Mouse (Mus musculus) hindbrain, embryonic 15.5 days (tissue): ENCODE measurements around the gene Rasgrf1. TPM values are rescaled to one million over a fixed set of nuclear protein-coding genes. Genes with fewer than 3 reads are reported as not detected.

Experiments used
- ATAC-seq: fragments of 200-750 bp; cut with Nextera tagmentation; 2 replicates; pipeline ENCODE4 v1.8.0; 2017; ENCODE audit warnings: low read depth, moderate number of reproducible peaks, moderate TSS enrichment; ENCODE audit not compliant: low FRiP score
- H3K27ac ChIP-seq: fragments of 300-500 bp; sonication (generic); replicated peaks from 2 replicates; pipeline ENCODE4 v1.5.1; 2015; ENCODE audit warnings: mild to moderate bottlenecking, inconsistent platforms
- H3K27me3 ChIP-seq: fragments of 300-500 bp; sonication (generic); 2 replicates; pipeline ENCODE4 v1.6.1; 2015; ENCODE audit warnings: control low read depth, inconsistent platforms
- H3K36me3 ChIP-seq: fragments of 300-500 bp; sonication (generic); 2 replicates; pipeline ENCODE4 v1.6.1; 2015; ENCODE audit warnings: control low read depth, inconsistent platforms
- H3K4me1 ChIP-seq: fragments of 300-500 bp; sonication (generic); replicated peaks from 2 replicates; pipeline ENCODE4 v1.6.1; 2015; ENCODE audit warnings: control low read depth, inconsistent platforms
- H3K4me2 ChIP-seq: fragments of 300-500 bp; sonication (generic); 2 replicates; pipeline ENCODE4 v1.6.1; 2015; ENCODE audit warnings: moderate library complexity, mild to moderate bottlenecking, inconsistent platforms
- H3K4me3 ChIP-seq: fragments of 300-500 bp; sonication (generic); 2 replicates; pipeline ENCODE4 v1.5.1; 2015; ENCODE audit warnings: mild to moderate bottlenecking, inconsistent platforms
- H3K9ac ChIP-seq: fragments of 300-500 bp; sonication (generic); 2 replicates; pipeline ENCODE4 v1.6.1; 2015; ENCODE audit warnings: inconsistent platforms
- H3K9me3 ChIP-seq: fragments of 300-500 bp; sonication (generic); 2 replicates; pipeline ENCODE4 v1.6.1; 2016; ENCODE audit warnings: control low read depth, inconsistent platforms
- WGBS: fragments of 180-500 bp; shearing (Covaris S2); methylation state at CpG from one replicate; pipeline ENCODE4 v1.1.7; 2015; 5-methylcytosine and 5-hydroxymethylcytosine counted together
- polyA plus RNA-seq: library from polyadenylated mRNA; unstranded; fragments of >200 nt; fragmentation: Nextera tagmentation; extraction: Ambion mirVana; gene quantifications from 2 replicates; pipeline ENCODE4 v1.2.1, GENCODE M21; 2015

Rasgrf1 gene
- polyA plus RNA-seq, 1 experiment from 2014 or later, result 13.5 TPM

- H3K4me1 ChIP-seq, result no peaks in the 10 kb centered on the region
- H3K4me3 ChIP-seq, result no peak overlapping the region
- ATAC-seq, result peak; percentile 50; the same call in 1 of the 2 replicates
- H3K36me3 ChIP-seq, result no peaks in the 10 kb centered on the region
- no peak overlapping the region for H3K9ac ChIP-seq
- H3K9me3 ChIP-seq, result no peaks in the 10 kb centered on the region
- H3K27ac ChIP-seq, result no peak overlapping the region
- H3K4me2 ChIP-seq, result no peak overlapping the region
- WGBS, result 74% methylated on average over 10 of the region's 10 CpGs
- H3K27me3 ChIP-seq, result no peaks in the 10 kb centered on the region
These were observed 64.8 kb downstream of the Rasgrf1 start for GRCm38 (mm10) chr9:89974463-89974931.

GRCm38 (mm10) chr9:89976366-89976940, 66.7 kb downstream of the Rasgrf1 start:
- Histone ChIP-seq H3K27ac (no peak overlapping the region), H3K4me2 (no peak overlapping the region), H3K9me3 (no peaks in the 10 kb centered on the region), H3K9ac (no peak overlapping the region), H3K36me3 (no peaks in the 10 kb centered on the region), H3K4me1 (no peaks in the 10 kb centered on the region), H3K27me3 (no peaks in the 10 kb centered on the region), H3K4me3 (no peak overlapping the region)
- no peak for ATAC-seq
- WGBS, result 78% methylated on average over 6 of the region's 6 CpGs

- Histone ChIP-seq H3K9me3 (no peaks in the 10 kb centered on the region), H3K4me3 (no peak overlapping the region), H3K27me3 (no peaks in the 10 kb centered on the region), H3K9ac (no peak overlapping the region), H3K36me3 (no peaks in the 10 kb centered on the region), H3K4me2 (no peak overlapping the region), H3K4me1 (no peaks in the 10 kb centered on the region), H3K27ac (no peak overlapping the region)
- no peak for ATAC-seq
- WGBS, result 34% methylated on average over 3 of the region's 3 CpGs
These were observed 69.5 kb downstream of the Rasgrf1 start for GRCm38 (mm10) chr9:89979248-89979647.

- H3K36me3 ChIP-seq, result no peaks in the 10 kb centered on the region
- H3K9ac ChIP-seq, result no peak overlapping the region
- H3K4me2 ChIP-seq, result no peak overlapping the region
- ATAC-seq, result no peak
- H3K4me1 ChIP-seq, result no peaks in the 10 kb centered on the region
- no peaks in the 10 kb centered on the region for H3K9me3 ChIP-seq
- no peak overlapping the region for H3K27ac ChIP-seq
- H3K27me3 ChIP-seq, result no peaks in the 10 kb centered on the region
- 86% methylated on average over 1 of the region's 1 CpGs for WGBS
- no peak overlapping the region for H3K4me3 ChIP-seq
These were observed 72.5 kb downstream of the Rasgrf1 start for GRCm38 (mm10) chr9:89982256-89982655.

DNA sequence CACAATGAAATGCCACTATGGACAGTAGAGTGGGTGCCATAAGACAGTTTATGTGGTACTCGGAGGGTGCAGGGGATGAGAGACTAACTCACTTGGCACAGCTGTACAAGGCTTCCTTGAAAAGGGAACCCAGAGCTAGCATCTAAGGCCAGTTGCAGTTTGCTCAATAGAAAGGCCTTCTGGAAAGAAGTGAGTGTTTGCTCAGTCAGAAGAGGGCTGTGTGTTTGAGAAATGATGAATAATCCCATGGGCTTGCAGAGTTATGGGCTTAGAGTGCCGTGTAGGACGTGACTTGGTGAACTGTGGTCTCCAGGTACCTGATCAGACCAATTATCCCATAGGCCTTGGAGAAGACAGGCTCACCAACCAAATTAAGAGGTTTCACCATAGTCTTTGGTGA, 78.3 kb downstream of the Rasgrf1 start:
- H3K9me3 ChIP-seq, result no peaks in the 10 kb centered on the region
- no peaks in the 10 kb centered on the region for H3K36me3 ChIP-seq
- no peak for ATAC-seq
- H3K4me2 ChIP-seq, result no peak overlapping the region
- no peaks in the 10 kb centered on the region for H3K27me3 ChIP-seq
- WGBS, result 90% methylated on average over 3 of the region's 3 CpGs
- H3K9ac ChIP-seq, result no peak overlapping the region
- no peaks in the 10 kb centered on the region for H3K4me1 ChIP-seq
- H3K4me3 ChIP-seq, result no peak overlapping the region
- H3K27ac ChIP-seq, result no peak overlapping the region

GRCm38 (mm10) chr9:89988811-89989528, 79.3 kb downstream of the Rasgrf1 start:
- ATAC-seq, result no peak
- Histone ChIP-seq H3K9ac (no peak overlapping the region), H3K36me3 (no peaks in the 10 kb centered on the region), H3K27me3 (no peaks in the 10 kb centered on the region), H3K4me2 (no peak overlapping the region), H3K27ac (no peak overlapping the region), H3K9me3 (no peaks in the 10 kb centered on the region), H3K4me1 (no peaks in the 10 kb centered on the region), H3K4me3 (no peak overlapping the region)
- 83% methylated on average over 10 of the region's 10 CpGs for WGBS

- Histone ChIP-seq H3K9me3 (no peaks in the 10 kb centered on the region), H3K4me3 (no peak overlapping the region), H3K9ac (no peak overlapping the region), H3K4me2 (no peak overlapping the region), H3K36me3 (no peaks in the 10 kb centered on the region), H3K27me3 (no peaks in the 10 kb centered on the region), H3K27ac (no peak overlapping the region), H3K4me1 (no peaks in the 10 kb centered on the region)
- WGBS, result 92% methylated on average over 3 of the region's 3 CpGs
- ATAC-seq, result no peak
These were observed 96.7 kb downstream of the Rasgrf1 start for GRCm38 (mm10) chr9:90006432-90006831.

DNA sequence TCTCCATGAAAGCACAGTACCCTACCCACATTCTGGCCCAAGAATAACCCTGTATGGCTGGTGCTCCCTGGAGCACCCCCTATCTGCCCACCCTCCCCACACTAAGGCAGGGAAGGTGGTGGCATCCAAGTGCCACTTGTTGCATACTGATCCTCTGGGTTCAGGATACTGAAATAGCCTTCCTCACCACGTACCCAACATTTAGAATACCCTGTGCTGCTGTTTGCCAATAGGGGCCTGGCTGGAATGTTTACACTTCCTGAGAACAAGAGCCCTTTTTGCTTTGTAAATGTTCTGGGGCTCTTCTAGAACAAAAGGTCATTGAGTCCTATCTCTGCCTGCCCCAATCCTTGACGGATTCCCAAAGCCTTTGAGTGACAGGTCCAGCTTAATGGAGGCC, 97.4 kb downstream of the Rasgrf1 start:
- 14% methylated on average over 2 of the region's 2 CpGs for WGBS
- H3K4me2 ChIP-seq, result no peak overlapping the region
- H3K9ac ChIP-seq, result no peak overlapping the region
- no peaks in the 10 kb centered on the region for H3K9me3 ChIP-seq
- H3K36me3 ChIP-seq, result no peaks in the 10 kb centered on the region
- H3K27ac ChIP-seq, result no peak overlapping the region
- no peak for ATAC-seq
- H3K4me3 ChIP-seq, result no peak overlapping the region
- no peaks in the 10 kb centered on the region for H3K27me3 ChIP-seq
- no peaks in the 10 kb centered on the region for H3K4me1 ChIP-seq

- H3K4me3 ChIP-seq, result no peak overlapping the region
- H3K36me3 ChIP-seq, result no peaks in the 10 kb centered on the region
- no peaks in the 10 kb centered on the region for H3K27me3 ChIP-seq
- 91% methylated on average over 6 of the region's 6 CpGs for WGBS
- ATAC-seq, result no peak
- no peak overlapping the region for H3K4me2 ChIP-seq
- no peaks in the 10 kb centered on the region for H3K4me1 ChIP-seq
- H3K9ac ChIP-seq, result no peak overlapping the region
- H3K9me3 ChIP-seq, result no peaks in the 10 kb centered on the region
- no peak overlapping the region for H3K27ac ChIP-seq
These were observed 98.4 kb downstream of the Rasgrf1 start for GRCm38 (mm10) chr9:90008138-90008537.

DNA sequence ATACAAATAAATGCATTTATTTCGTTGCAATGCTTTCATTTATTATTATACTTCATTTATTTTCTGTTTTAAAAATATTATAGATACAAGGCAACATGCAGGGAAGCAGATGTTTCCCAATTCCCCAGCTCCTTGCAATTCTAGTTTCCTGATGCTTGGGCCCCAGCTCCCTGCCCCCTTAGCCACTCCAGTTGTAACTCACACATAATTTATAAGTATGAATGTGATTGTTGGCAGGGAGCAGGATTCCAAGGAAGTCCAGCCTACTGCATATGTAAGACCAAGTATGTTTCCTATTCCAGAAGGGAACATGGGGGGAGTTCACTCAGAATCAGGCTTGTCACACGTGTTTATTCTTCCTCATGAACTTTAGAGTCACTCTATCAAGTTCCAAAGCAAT, 102.1 kb downstream of the Rasgrf1 start:
- Histone ChIP-seq H3K9me3 (no peaks in the 10 kb centered on the region), H3K36me3 (no peaks in the 10 kb centered on the region), H3K4me3 (no peak overlapping the region), H3K4me1 (no peaks in the 10 kb centered on the region), H3K4me2 (no peak overlapping the region), H3K27ac (no peak overlapping the region), H3K9ac (no peak overlapping the region), H3K27me3 (no peaks in the 10 kb centered on the region)
- 72% methylated on average over 2 of the region's 2 CpGs for WGBS
- no peak for ATAC-seq

DNA sequence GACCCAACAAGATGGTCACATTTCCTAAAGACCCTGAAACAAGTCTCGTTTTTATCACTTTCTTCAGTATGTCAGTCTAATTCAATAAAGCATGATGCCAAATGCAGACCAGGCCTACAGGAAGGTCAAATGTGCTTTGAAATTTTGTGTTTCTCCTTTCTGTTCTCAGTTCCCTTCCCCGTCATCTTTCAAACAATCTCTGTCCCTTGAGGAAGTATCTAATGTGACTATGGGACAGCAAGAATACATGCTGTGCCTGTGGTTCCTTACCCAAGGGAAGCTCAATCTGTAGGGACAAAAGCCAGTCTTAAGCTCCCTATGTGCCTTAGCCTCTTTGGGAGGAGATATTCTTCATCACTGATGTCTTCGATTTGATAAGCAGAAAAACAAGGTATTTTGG, 104.9 kb downstream of the Rasgrf1 start:
- H3K4me3 ChIP-seq, result no peak overlapping the region
- H3K27ac ChIP-seq, result no peak overlapping the region
- H3K27me3 ChIP-seq, result no peaks in the 10 kb centered on the region
- no peaks in the 10 kb centered on the region for H3K4me1 ChIP-seq
- no peak for ATAC-seq
- H3K9ac ChIP-seq, result no peak overlapping the region
- no peaks in the 10 kb centered on the region for H3K9me3 ChIP-seq
- H3K36me3 ChIP-seq, result no peaks in the 10 kb centered on the region
- WGBS, result 89% methylated on average over 3 of the region's 3 CpGs
- H3K4me2 ChIP-seq, result no peak overlapping the region

GRCm38 (mm10) chr9:90016204-90016603, 106.5 kb downstream of the Rasgrf1 start:
- no peak overlapping the region for H3K27ac ChIP-seq
- no peak overlapping the region for H3K9ac ChIP-seq
- H3K4me3 ChIP-seq, result no peak overlapping the region
- WGBS, result 78% methylated on average over 6 of the region's 6 CpGs
- no peaks in the 10 kb centered on the region for H3K27me3 ChIP-seq
- no peak for ATAC-seq
- no peak overlapping the region for H3K4me2 ChIP-seq
- H3K4me1 ChIP-seq, result no peaks in the 10 kb centered on the region
- no peaks in the 10 kb centered on the region for H3K9me3 ChIP-seq
- H3K36me3 ChIP-seq, result no peaks in the 10 kb centered on the region

- Histone ChIP-seq H3K36me3 (no peaks in the 10 kb centered on the region), H3K4me2 (no peak overlapping the region), H3K27ac (no peak overlapping the region), H3K4me3 (no peak overlapping the region), H3K9me3 (no peaks in the 10 kb centered on the region), H3K27me3 (no peaks in the 10 kb centered on the region), H3K4me1 (no peaks in the 10 kb centered on the region), H3K9ac (no peak overlapping the region)
- 83% methylated on average over 6 of the region's 6 CpGs for WGBS
- no peak for ATAC-seq
These were observed 111.2 kb downstream of the Rasgrf1 start for GRCm38 (mm10) chr9:90020866-90021265.
